Mouse (Mus musculus) heart, postnatal 0 days (tissue): ENCODE data around the gene Slc16a4.

Experiments
- CTCF ChIP-seq: IDR thresholded peaks from 2 replicates; pipeline ENCODE4 v1.5.1; 2016; ENCODE audit warnings: antibody characterized with exemption, control low read depth, low read depth
- EP300 ChIP-seq: IDR thresholded peaks from 2 replicates; pipeline ENCODE4 v1.6.1; 2016; ENCODE audit warnings: antibody characterized with exemption, low read depth

- TF ChIP-seq CTCF, result peak; percentile 29; the same call in 1 of the 2 replicates
- no peak for TF ChIP-seq EP300
Observed at GRCm38 (mm10) chr3:107275996-107276395, 15.0 kb upstream of the Slc16a4 start.
